Mouse (Mus musculus) kidney, postnatal 4 days (tissue): ENCODE results near the gene Ythdc1.
"Not testable (repeated sequence)": the region's sequence is repeated elsewhere in the genome, so short reads cannot be mapped to it uniquely, and the experiment has no call there.

Source experiments
- DNase-seq, 2 experiments: peaks; one replicate each; pipeline ENCODE4 v3.0.0; 2021; ENCODE audit warnings: mixed read lengths in 2 of 2

Ythdc1 gene

DNA sequence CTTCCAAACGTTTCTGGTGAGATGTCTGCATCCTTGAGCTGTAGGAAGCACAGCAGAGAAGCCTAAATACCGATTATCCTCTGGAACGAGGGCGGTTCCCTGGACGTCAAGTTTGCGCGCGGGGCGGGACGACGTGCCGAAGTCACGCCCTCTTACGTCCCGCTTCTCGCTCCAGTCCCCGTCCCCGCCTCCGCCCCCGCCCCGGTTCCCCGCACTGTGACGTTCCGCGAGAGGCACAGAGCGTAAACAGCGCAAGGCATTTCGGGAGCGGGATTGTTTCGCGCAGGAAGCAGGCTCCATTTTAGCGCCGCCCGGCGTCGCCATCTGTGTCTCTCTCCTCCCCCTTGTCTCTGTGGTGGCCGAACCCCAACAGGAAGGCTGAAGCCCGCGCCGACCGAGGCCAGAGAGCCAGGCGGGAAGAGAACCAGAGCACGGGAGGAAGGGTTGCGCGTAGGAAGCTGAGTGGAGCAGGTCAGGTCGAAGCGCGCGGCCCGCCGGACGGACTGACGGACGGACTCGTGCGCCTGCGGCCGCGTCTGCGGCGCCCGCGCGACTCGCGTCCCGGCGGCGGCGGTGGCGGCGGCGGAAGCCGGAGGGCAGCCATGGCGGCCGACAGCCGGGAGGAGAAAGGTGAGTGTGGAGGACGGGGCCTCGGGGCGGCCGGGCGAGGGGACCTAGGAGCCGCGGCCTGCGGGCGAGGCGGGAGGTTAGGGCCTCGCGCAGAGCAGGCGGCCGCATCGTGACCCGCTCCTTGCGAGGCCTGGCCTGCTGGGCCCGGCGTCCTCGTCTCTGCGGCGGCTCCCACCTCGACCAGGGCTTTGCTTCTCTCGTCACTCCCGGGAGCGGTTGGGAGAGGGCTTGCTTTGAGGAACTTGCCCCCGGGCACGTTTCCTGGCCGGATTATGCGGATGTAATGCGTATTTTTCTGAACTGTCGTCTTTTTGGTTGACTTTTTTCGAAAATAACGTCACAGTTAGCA is at the start of gene Ythdc1:
Gene Ythdc1, plus strand, starts transcription at position 260 of the 979 bp plus-strand sequence.
- peak; percentile 95 to 97 for DNase-seq

DNA sequence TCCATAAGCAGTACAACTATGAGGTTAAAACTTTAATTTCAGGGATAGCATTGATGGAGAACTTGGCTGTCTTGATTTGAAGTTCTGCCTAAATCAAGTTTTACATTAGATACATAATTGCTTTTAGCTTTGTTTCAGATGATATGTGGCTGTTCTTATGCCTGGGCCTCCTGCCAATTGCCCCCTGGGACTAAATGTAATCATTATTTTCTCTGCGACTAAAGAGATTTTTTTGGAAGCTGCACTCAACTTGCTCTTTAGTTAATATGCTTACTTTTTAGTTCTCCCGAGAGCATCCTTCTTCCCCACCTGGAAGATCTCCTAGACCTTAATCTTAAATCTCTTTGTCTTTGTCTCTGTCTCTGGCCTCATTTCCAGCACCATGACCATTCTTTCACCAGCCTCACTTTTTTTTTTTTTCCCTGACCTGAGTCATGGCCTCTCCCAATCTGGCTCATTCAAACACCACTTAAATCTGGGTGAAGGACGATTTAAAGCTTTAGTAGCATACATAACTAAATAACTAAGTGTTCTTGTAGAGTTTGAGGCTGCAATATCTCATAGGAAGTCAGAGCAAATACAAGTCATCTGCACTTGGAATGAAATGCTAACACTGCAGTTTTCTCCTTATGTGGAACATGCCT is 34.9 kb upstream of the Ythdc1 start:
- peak; percentile 34 to 47 for DNase-seq

DNA sequence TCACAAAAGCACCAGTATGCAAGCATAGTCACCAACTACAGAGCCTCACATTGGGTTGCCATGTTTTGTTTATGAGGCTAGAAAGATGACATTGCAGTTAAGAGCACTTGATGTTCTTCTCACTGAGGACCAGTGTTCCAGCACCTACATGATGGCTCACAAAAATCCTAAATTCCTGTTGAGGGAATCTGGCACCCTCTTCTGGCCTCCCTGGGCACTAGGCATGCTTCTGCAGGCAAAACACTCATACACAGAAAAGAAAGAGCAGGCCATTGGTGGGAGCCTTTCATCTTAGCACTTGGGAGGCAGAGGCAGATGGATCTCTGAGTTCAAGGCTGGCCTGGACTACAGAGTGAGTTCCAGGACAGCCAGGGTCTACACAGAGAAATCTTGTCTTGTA is 33.0 kb upstream of the Ythdc1 start:
- DNase-seq, result no peak

DNA sequence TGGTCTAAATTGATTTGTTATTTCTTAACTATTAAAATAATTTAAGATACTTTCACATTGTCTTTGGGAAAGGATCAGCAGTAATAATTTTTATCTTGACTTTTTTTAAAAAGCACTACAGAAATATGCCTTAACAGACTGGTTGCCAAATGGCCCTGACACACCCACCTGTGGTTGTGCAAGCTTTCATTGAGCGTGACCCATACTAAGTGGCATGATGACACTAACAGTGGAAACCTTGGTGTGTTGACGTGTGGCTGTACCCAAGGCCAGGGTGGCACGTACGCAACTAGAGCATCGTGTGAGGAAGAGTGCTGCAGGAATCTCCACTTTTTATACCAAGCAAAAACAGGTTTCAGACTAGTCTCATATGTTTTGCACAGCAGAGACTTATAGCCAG is 27.1 kb upstream of the Ythdc1 start:
- DNase-seq, result no peak

DNA sequence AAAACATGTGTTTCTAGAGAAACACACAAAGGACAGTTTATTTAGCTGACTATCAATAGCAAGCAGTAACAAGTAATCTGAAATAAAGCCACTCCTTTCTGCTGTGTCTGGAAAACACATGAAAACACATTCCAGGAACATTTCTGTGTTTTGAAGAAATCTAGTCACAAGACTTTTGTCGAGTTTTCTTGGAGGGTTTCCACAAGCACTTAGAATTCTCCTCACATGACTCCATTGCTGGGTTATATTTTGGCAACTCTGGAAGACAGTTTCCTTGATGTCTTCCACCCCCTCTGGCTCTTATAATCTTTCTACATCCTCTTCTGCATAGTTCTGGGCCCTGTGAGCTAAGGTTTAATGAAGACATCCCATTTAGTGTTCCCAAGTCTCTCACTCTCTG is 25.6 kb upstream of the Ythdc1 start:
- DNase-seq, result no peak

DNA sequence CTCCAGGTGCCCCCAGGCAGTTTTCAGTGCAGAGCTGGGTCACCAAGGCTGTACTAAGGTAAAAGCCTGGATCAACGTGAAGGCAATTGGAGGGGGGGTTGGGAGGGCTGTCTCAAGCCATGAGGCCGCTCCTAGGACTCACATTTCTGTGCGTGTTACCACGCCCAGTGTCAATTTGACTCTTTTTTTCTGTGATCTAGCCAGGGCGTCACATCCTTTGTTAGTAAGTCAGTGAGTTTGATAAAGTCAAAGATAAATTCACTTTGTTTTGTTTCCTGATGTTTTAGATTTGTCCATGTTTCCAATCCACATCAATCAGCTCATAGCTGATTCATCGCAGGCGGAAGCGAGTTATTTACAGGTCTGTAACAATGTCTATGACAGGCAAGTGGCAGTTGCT is 21.0 kb upstream of the Ythdc1 start:
- no peak for DNase-seq

DNA sequence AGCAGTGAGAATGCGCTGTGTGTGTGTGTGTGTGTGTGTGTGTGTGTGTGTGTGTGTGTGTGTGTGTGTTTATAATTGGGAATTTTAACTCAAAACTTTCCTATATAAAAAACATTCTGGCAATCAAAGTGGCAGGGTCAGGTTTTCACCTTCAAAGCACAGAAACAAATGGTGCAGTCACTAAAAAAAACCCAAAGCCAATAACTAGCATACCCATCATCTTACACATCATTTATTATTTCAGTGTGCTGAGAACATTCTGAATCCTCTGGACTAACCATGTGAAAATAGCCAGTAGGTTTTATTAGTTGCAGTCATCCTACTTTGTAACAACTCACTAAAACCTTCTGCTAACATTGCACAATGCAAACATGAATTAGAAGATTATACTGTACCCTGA is 19.8 kb upstream of the Ythdc1 start:
- no peak for DNase-seq

DNA sequence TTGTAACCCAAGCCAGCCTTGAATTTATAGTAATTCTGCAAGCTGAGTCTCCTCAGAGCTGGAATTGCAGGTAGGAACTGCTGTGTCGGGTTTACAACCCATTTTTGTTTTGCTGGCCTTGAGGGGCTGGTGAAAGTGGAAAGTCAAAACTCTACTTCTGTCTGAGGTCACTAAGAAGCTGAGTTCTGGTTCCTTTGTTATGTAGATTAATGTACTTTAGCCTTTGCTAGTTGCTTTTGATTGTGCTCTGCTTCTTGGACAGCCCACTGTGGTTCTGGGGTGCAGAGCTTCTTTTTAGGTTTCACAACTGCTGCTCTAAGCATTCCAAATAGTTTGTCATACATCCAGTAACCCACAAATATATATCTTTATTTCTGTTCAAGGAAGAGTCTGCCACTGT is 17.2 kb upstream of the Ythdc1 start:
- no peak for DNase-seq

DNA sequence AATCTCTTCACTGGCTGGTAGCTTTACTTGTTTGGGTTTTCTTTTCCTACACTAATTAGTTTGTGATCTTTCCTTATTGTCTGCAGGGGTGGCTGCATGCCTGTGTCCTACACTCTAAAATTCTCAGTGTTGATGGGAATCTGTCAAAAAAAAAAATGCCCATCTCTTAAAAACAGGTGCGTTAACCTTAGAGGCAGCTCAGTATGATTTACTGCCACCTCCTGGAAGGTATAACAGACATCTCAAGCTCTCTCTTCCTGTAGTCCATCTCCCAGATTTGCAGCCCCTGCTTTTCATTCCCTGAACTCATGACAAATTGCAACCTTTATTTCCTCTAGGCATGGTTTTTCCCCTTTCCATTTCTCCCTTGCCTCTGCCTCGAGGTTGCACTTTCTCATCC is 14.1 kb upstream of the Ythdc1 start:
- DNase-seq, result no peak

DNA sequence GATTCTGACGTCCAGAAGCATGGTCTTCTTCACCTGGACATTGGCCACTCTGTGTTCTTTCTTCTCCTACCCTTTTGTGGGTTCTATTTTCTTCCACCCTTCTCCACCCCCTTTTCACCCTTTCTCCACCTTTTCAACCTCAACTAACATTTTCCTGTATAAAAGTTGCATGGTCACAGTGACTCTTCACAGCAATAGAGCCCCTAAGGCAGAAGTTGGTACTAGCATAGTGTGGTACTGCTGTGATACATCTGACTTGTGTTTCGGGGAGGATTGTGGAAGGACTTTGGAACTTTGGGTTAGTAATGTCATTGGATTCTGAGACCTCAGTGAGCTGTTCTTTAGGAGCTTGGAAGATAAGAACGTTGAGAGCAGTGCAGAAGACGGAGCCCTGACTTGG is 11.8 kb upstream of the Ythdc1 start:
- DNase-seq, result no peak

DNA sequence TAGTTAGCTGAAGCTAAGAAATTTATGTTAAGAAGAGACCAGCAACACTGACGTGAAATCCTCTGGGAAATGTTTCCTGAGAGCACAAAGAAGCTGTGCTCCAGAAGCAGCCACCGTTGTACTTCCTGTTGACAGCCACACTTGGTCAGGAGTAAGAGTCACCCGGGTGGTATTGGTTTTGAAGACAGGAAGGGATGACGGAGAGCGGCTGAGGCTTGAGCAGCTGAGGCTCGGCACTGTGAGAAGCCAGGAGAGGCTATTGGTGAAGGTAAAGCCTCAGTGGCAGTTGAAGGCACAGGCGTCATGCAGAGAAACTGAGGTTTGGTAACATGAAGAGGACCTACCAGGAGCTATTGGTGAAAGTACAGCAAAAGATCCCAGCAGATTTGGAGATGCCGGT is 11.2 kb upstream of the Ythdc1 start:
- DNase-seq, result peak; percentile 9 to 16

DNA sequence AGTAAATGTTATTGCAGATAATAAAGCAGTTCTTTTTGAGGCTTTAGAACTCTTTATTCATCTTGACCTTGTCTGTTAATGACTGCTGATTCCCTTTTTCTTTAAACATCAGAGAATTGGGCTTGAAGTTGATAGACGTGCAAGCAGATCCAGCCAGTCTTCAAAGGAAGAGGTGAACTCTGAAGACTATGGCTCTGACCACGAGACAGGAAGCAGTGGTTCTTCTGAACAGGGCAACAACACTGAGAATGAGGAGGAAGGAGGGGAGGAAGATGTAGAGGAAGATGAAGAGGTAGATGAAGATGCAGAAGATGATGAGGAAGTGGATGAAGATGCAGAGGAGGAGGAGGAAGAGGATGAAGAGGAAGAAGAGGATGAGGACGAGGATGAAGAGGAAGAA is 12.8 kb downstream of the Ythdc1 start:
- DNase-seq, result no peak

DNA sequence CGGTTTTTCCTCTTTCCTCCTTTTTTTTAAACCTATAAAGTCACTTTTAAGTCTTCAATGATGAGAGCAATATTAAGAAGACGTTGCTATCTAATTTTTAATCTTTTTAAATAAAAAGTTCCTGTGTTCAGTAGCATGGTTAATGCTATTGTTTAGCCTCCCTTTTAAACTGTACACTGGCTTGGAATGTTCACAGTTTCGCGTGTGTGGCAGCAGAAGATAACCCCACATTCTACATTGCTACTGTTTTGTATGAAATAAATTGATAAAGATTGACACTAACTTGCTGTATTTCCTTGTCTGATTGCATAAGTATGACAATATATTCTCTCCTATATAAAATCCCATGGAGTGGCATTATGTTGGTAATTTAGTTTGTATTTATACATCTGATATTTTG is 32.4 kb downstream of the Ythdc1 start:
- not testable (repeated sequence) for DNase-seq

DNA sequence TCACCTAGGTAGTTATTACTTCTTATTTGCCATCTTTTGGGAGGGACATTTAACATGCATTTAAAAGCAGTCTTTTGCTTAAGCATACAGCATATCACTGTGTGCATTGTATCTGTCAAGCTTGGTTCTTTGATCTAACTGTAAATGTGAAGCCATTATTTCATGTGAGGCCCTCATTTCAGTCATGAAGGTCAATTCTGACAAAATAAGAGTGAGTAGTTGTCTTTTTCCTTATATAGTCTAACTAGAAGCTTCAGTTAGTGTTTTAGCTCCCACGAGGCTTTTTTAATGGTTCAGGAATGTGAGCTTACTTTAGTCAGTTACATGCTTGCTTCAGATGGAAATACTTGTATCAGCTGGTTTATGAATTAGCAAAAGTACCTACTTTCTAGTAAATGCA is 34.1 kb downstream of the Ythdc1 start:
- no peak for DNase-seq

DNA sequence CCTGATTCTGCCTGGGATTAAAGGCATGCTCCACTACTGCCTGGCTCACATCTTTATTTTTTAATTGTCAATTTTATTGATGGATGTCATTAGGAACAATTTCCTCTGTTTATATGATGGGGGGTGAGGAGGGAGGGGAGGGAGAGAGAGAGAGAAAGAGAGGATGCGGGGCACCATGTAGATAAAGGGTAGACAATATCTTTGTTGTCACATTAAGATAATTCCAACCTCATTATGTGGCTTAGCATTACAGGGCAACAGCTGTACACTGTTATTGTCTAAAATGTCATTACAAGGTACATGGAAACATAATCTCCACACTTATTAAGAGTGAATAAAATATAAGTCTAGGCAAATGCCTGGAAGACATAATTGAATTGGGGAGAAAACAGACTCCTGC is 35.5 kb downstream of the Ythdc1 start:
- no peak for DNase-seq

DNA sequence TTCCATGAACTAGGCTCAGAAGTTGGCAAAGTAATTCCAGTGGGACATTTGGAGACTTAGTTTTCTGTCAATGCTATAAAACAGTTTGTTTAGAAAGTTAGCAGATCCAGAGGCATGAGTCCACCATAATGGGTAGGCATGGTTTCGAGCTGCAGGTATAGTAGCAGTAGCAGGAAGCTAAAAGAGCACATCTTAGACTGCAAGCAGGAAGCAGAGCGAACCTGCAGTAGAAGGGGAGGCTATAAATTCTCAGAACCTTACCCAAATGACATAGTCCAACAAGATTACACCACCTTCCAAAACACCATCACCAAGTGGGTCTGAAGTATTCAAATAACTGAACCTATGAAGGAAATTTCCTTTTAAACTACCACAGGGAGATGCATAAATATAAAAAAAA is 36.2 kb downstream of the Ythdc1 start:
- no peak for DNase-seq

DNA sequence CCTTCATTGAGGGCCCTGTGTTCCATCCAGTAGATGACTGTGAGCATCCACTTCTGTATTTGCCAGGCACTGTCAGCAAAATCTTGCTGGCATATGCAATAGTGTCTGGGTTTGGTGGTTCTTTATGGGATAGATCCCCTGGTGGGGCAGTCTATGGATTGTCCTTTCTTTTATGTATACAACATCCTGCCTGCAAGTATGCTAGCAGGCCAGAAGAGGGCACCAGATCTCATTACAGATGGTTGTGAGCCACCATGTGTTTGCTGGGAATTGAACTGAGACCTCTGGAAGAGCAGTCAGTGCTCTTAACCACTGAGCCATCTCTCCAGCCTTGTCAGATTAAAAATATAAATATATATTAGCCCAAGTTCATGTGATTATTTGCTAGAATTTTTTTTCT is 37.2 kb downstream of the Ythdc1 start:
- not testable (repeated sequence) for DNase-seq

DNA sequence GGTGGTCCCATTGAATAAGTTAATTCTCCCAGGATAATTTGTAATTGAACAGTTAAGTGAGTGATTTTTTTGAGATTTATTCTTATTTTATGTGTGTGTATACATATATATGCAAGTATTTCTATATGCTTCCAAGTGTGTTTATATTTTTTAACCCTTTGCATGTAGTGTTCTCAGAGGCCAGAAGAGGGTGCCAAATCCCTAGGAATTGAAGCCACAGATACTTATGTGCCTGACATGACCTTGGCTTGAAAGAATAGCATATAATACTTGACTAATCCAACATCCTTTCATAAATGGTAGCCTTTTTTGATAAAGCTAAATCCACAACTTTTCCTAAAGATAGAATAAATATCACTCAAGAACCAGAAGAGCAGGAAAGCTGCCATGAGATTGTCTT is 46.1 kb downstream of the Ythdc1 start:
- peak; percentile 11 to 19 for DNase-seq

DNA sequence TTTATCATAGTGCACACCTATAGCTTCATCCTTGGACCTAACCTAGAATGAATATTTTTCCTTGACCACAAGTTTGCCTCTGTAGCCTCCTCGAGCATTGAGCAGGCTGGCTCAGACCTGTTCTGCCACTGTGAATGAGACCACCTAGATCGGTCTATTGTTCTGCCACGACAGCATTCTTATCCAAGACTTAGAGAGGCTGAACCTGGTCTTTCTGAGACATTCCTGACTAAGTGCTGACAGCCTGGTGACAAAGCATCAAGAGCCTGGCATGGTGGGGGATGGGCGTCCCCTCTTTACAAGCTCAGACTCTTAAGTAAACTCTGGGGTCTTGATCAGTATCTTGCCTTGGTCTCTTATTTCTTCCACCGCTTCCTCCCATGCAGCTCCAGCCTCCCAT is 47.6 kb downstream of the Ythdc1 start:
- no peak for DNase-seq

DNA sequence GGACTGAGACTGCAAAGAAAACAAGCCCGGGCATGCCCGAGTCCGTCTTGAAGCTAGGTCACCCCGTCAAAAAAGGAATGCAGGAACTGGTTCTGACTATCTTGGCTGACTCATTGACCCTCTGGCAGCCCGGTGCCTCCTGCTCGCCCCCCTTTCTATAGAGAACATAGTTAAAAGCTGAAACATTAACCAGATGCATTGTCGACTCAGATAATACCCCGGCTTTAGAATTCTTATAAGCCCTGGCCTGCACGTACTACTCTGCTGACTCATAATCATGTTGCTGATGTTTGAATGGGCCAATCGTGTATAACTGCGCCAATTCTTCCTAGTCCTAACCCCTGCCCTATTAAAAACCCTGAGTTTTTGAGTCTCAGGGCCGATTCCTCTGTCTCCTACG is 52.5 kb downstream of the Ythdc1 start:
- peak in 1 of 2 experiments; percentile 11 for DNase-seq

DNA sequence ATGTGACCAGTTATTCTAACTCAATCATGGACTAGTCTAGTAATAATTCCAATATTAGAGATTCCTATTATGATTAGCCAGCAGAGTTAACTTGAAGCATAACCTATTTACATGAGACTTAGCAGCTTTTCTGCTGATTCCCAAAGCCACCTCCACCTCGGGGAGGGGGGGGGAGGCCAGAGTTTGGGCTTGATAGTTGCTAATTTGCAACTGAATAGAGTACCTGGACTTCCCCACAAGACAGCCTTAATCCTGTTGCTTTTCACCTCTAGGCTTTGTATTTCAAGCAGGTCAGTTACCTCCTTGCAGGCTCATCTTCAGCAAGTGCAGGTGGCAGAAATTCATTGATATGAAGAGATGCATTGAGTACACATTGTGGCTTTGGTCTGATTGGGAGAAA is 53.7 kb downstream of the Ythdc1 start:
- DNase-seq, result no peak

DNA sequence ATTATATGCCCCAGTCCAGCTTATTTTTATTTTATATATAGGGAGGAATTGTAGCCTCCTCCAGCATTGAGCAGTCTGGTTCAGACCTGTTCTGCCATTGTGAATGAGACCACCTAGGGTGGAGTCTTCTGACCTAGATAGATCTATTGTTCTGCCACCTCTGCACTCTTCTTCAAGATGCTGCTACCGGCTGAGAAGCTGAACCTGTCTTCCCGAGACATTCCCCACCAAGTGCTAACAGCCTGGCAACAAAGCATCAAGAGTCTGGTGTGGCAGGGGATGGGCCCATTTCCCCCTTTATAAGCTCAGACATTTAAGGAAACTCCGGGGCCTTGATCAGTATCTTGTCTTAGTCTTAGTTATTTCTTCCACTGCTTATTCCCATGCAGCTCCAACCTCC is 54.3 kb downstream of the Ythdc1 start:
- DNase-seq, result no peak

DNA sequence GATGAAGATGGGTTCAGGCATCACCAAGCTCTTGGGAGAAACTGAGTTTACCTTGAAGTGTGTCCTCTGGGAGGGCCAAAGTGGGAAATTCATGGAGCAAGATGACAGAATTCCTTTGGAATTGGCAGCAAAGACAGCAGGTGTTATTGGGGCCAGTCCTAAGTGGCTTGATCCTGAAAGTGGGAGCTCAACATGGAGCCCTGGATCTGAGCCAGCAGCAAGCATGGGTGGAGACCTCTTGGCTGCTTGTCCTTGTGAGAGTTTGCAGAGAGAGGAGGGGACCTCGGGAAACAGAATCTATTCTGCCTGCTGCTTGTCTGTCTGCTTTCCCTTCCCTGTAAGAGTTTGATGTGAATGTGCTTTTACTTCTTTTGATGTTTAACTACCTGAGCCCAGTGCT is 67.9 kb downstream of the Ythdc1 start:
- peak; percentile 3 to 6 for DNase-seq
